Mouse (Mus musculus) lung, adult 2 months (tissue): ENCODE measurements around the gene Gm13285. TPM values are rescaled to one million over a fixed set of nuclear protein-coding genes. Genes with fewer than 3 reads are reported as not detected.

Source experiments
- DNase-seq: peaks from one replicate; pipeline ENCODE4 v3.0.0; 2022
- H3K4me1 ChIP-seq: fragments of 200-500 bp; 2 replicates; pipeline ENCODE4 v1.6.1; 2011; ENCODE audit warnings: low read length; ENCODE audit not compliant: control insufficient read depth, insufficient read depth
- H3K4me3 ChIP-seq: fragments of 200-500 bp; replicated peaks from 2 replicates; pipeline ENCODE3; 2011; ENCODE audit warnings: low read depth, mild to moderate bottlenecking, control low read depth, low read length; ENCODE audit errors: extremely low read depth
- CTCF ChIP-seq: fragments of 200-500 bp; IDR thresholded peaks from 2 replicates; pipeline ENCODE4 v1.5.1; 2011; ENCODE audit warnings: mild to moderate bottlenecking, low read length, control low read depth; ENCODE audit not compliant: insufficient read depth
- POLR2A ChIP-seq: fragments of 200-500 bp; IDR thresholded peaks from 2 replicates; pipeline ENCODE4 v1.6.1; 2011; ENCODE audit warnings: low read depth, mild to moderate bottlenecking, control low read depth, low read length, borderline replicate concordance; ENCODE audit errors: extremely low read depth
- WGBS: fragments of 180-500 bp; shearing (Covaris S2); methylation state at CpG from one replicate; pipeline ENCODE4 v1.1.7; 2018; 5-methylcytosine and 5-hydroxymethylcytosine counted together
- polyA plus RNA-seq: library from polyadenylated mRNA; depleted of rRNA; stranded (reverse); fragments of >200 nt; gene quantifications from 2 replicates; pipeline ENCODE4 v1.2.3, GENCODE M21; 2012; rRNA removed

Gm13285 gene
- polyA plus RNA-seq, 1 experiment: not detected

- no peaks in the 10 kb centered on the region for H3K4me1 ChIP-seq
- H3K4me3 ChIP-seq: no peak within 1 kb of the TSS
- no peak for DNase-seq
- no peak for TF ChIP-seq CTCF
- TF ChIP-seq POLR2A: no peak
- 61% methylated on average over 1 of the region's 1 CpGs for WGBS
Measured at GRCm38 (mm10) chr4:88849698-88850097, 50.2 kb downstream of the Gm13285 start, which contains the start of gene Ifna1. TSS of gene Ifna1 (plus strand) at chr4:88850087.

Other genes starting within 250 kb of the Gm13285 start
- not detected in 2 replicates for gene Ifna15, start 241.4 kb upstream of the Gm13285 start, polyA plus RNA-seq
- gene Ifna14, start 227.9 kb upstream of the Gm13285 start, polyA plus RNA-seq: not detected in 2 replicates
- not detected in 2 replicates for gene Ifna9, start 207.3 kb upstream of the Gm13285 start, polyA plus RNA-seq
- not detected in 2 replicates for gene Ifna12, start 196.3 kb upstream of the Gm13285 start, polyA plus RNA-seq
- gene C87499, start 165.3 kb upstream of the Gm13285 start, polyA plus RNA-seq: not detected in 2 replicates
- gene Ifna13, start 155.2 kb upstream of the Gm13285 start, polyA plus RNA-seq: not detected in 2 replicates
- not detected in 2 replicates for gene Ifna16, start 122.7 kb upstream of the Gm13285 start, polyA plus RNA-seq
- not detected in 2 replicates for gene Ifna2, start 115.8 kb upstream of the Gm13285 start, polyA plus RNA-seq
- not detected in 2 replicates for gene Ifnab, start 108.3 kb upstream of the Gm13285 start, polyA plus RNA-seq
- gene Gm26566, start 77.9 kb upstream of the Gm13285 start, polyA plus RNA-seq: 0.19 and 0.33 TPM in 2 replicates
- gene Klhl9, start 77.2 kb upstream of the Gm13285 start, polyA plus RNA-seq: 19.6 and 19.7 TPM in 2 replicates
- gene Gm13271, start 44.8 kb upstream of the Gm13285 start, polyA plus RNA-seq: not detected in 2 replicates
- not detected in 2 replicates for gene Gm13283, start 39.5 kb upstream of the Gm13285 start, polyA plus RNA-seq
- gene Gm13290, start 25.8 kb upstream of the Gm13285 start, polyA plus RNA-seq: not detected in 2 replicates
- not detected in 2 replicates for gene Gm13289, start 22.7 kb upstream of the Gm13285 start, polyA plus RNA-seq
- not detected in 2 replicates for gene Gm13272, start 19.8 kb upstream of the Gm13285 start, polyA plus RNA-seq
- not detected in 2 replicates for gene Ifnz, start 17.5 kb upstream of the Gm13285 start, polyA plus RNA-seq
- not detected in 2 replicates for gene Gm13276, start 14.0 kb upstream of the Gm13285 start, polyA plus RNA-seq
- gene Gm13277, start 11.0 kb upstream of the Gm13285 start, polyA plus RNA-seq: not detected in 2 replicates
- not detected in 2 replicates for gene Gm13278, start 8.1 kb upstream of the Gm13285 start, polyA plus RNA-seq
- not detected in 2 replicates for gene Gm13275, start 5.2 kb upstream of the Gm13285 start, polyA plus RNA-seq
- not detected in 2 replicates for gene Gm13279, start 2.3 kb upstream of the Gm13285 start, polyA plus RNA-seq
- not detected in 2 replicates for gene Gm13287, start 3.6 kb downstream of the Gm13285 start, polyA plus RNA-seq
- not detected in 2 replicates for gene Gm13288, start 5.9 kb downstream of the Gm13285 start, polyA plus RNA-seq
- gene Ifna7, start 16.6 kb downstream of the Gm13285 start, polyA plus RNA-seq: not detected in 2 replicates
- gene Ifna11, start 20.3 kb downstream of the Gm13285 start, polyA plus RNA-seq: not detected in 2 replicates
- not detected in 2 replicates for gene Ifna6, start 27.8 kb downstream of the Gm13285 start, polyA plus RNA-seq
- not detected in 2 replicates for gene Ifna5, start 35.9 kb downstream of the Gm13285 start, polyA plus RNA-seq
- gene Ifna4, start 42.2 kb downstream of the Gm13285 start, polyA plus RNA-seq: not detected in 2 replicates
- gene Ifna1, start 50.4 kb downstream of the Gm13285 start, polyA plus RNA-seq: not detected in 2 replicates
- gene Ifne, start 80.5 kb downstream of the Gm13285 start, polyA plus RNA-seq: not detected in 2 replicates